Mouse (Mus musculus): ENCODE results near the gene Rexo1.
"Not testable (repeated sequence)": the region's sequence is repeated elsewhere in the genome, so short reads cannot be mapped to it uniquely, and the experiment has no call there.

Gene Rexo1

GRCm38 (mm10) chr10:80561116-80561944 lies at the start of gene Rexo1:
Rexo1 (minus strand) TSS chr10:80561560.
- peak; percentile 93 for DNase-seq (ENCODE audit: low spot score)

GRCm38 (mm10) chr10:80611024-80611423 lies 49.7 kb upstream of the Rexo1 start:
- no peak for DNase-seq (ENCODE audit: low spot score)

GRCm38 (mm10) chr10:80610116-80610785 lies 48.9 kb upstream of the Rexo1 start:
- no peak for DNase-seq (ENCODE audit: low spot score)

GRCm38 (mm10) chr10:80609269-80609924 lies 48.0 kb upstream of the Rexo1 start:
- no peak for DNase-seq (ENCODE audit: low spot score)

- DNase-seq (ENCODE audit: low spot score): no peak
These were observed 47.1 kb upstream of the Rexo1 start for GRCm38 (mm10) chr10:80608435-80608834.

- no peak for DNase-seq (ENCODE audit: low spot score)
These were observed 45.5 kb upstream of the Rexo1 start for GRCm38 (mm10) chr10:80606737-80607350.

GRCm38 (mm10) chr10:80606306-80606705 lies 44.9 kb upstream of the Rexo1 start:
- DNase-seq (ENCODE audit: low spot score): no peak

GRCm38 (mm10) chr10:80605721-80606120 lies 44.4 kb upstream of the Rexo1 start, which contains the start of gene Gm49322:
Gm49322 (plus strand) TSS chr10:80606021.
- not testable (repeated sequence) for DNase-seq (ENCODE audit: low spot score)

GRCm38 (mm10) chr10:80604988-80605387 lies 43.6 kb upstream of the Rexo1 start:
- no peak for DNase-seq (ENCODE audit: low spot score)

- no peak for DNase-seq (ENCODE audit: low spot score)
These were observed 42.7 kb upstream of the Rexo1 start for GRCm38 (mm10) chr10:80604001-80604509.

GRCm38 (mm10) chr10:80603364-80603763 lies 42.0 kb upstream of the Rexo1 start:
- DNase-seq (ENCODE audit: low spot score): no peak

- DNase-seq (ENCODE audit: low spot score): peak; percentile 96
These were observed 41.5 kb upstream of the Rexo1 start, which contains the start of the genes Scamp4 and Adat3 for GRCm38 (mm10) chr10:80602698-80603325. Scamp4 (plus strand) TSS chr10:80602872. Adat3 (plus strand) TSS chr10:80602880.

GRCm38 (mm10) chr10:80596318-80596717 lies 35.0 kb upstream of the Rexo1 start:
- DNase-seq (ENCODE audit: low spot score): no peak

GRCm38 (mm10) chr10:80589879-80590854 lies 28.8 kb upstream of the Rexo1 start, which contains the start of gene Abhd17a:
Abhd17a (minus strand) TSS chr10:80590341.
- DNase-seq (ENCODE audit: low spot score): peak; percentile 74

GRCm38 (mm10) chr10:80589127-80589878 lies 27.9 kb upstream of the Rexo1 start:
- DNase-seq (ENCODE audit: low spot score): no peak

GRCm38 (mm10) chr10:80587305-80587657 lies 25.9 kb upstream of the Rexo1 start:
- DNase-seq (ENCODE audit: low spot score): no peak

- no peak for DNase-seq (ENCODE audit: low spot score)
These were observed 25.3 kb upstream of the Rexo1 start for GRCm38 (mm10) chr10:80586407-80587304.

GRCm38 (mm10) chr10:80585581-80585980 lies 24.2 kb upstream of the Rexo1 start:
- no peak for DNase-seq (ENCODE audit: low spot score)

All from layer of hippocampus, adult 9-10 months (tissue).